Mouse (Mus musculus) heart, embryonic 16.5 days (tissue): ENCODE data around the gene Arid1b. TPM values are rescaled to one million over a fixed set of nuclear protein-coding genes. Genes with fewer than 3 reads are reported as not detected.

Experiments
- ATAC-seq: fragments of 200-750 bp; cut with Nextera tagmentation; replicated peaks from 2 replicates; pipeline ENCODE4 v1.8.0; 2017; ENCODE audit warnings: moderate number of reproducible peaks; ENCODE audit not compliant: insufficient read depth, low FRiP score; ENCODE audit errors: extremely low read depth
- H3K27ac ChIP-seq: fragments of 300-500 bp; sonication (generic); 2 replicates; pipeline ENCODE4 v1.5.1; 2014; ENCODE audit warnings: mild to moderate bottlenecking, low read length, control low read depth, moderate library complexity
- H3K27me3 ChIP-seq: fragments of 300-500 bp; sonication (generic); 2 replicates; pipeline ENCODE4 v1.6.1; 2014; ENCODE audit warnings: low read length, mixed read lengths; ENCODE audit not compliant: control insufficient read depth, insufficient read depth
- H3K36me3 ChIP-seq: fragments of 300-500 bp; sonication (generic); 2 replicates; pipeline ENCODE4 v1.6.1; 2014; ENCODE audit not compliant: control insufficient read depth, insufficient read depth
- H3K4me1 ChIP-seq: fragments of 300-500 bp; sonication (generic); 2 replicates; pipeline ENCODE4 v1.6.1; 2014; ENCODE audit warnings: low read length, mixed read lengths; ENCODE audit not compliant: control insufficient read depth, insufficient read depth
- H3K4me2 ChIP-seq: fragments of 300-500 bp; sonication (generic); 2 replicates; pipeline ENCODE4 v1.6.1; 2014; ENCODE audit warnings: low read depth, mild to moderate bottlenecking, control low read depth, low read length
- H3K4me3 ChIP-seq: fragments of 300-500 bp; sonication (generic); 2 replicates; pipeline ENCODE4 v1.5.1; 2014; ENCODE audit warnings: mild to moderate bottlenecking, control low read depth, low read length
- H3K9ac ChIP-seq: fragments of 300-500 bp; sonication (generic); 2 replicates; pipeline ENCODE4 v1.6.1; 2014; ENCODE audit warnings: low read length, control low read depth
- H3K9me3 ChIP-seq: fragments of 300-500 bp; sonication (generic); replicated peaks from 2 replicates; pipeline ENCODE4 v1.6.1; 2016; ENCODE audit warnings: low read length; ENCODE audit not compliant: control insufficient read depth
- WGBS: fragments of 180-500 bp; shearing (Covaris S2); extraction: QIAGEN DNeasy Blood & Tissue Kit; methylation state at CpG from one replicate; pipeline ENCODE4 v1.1.7; 2014; 5-methylcytosine and 5-hydroxymethylcytosine counted together
- polyA plus RNA-seq: library from polyadenylated mRNA; unstranded; fragments of >200 nt; fragmentation: Nextera tagmentation; extraction: Ambion mirVana; gene quantifications from 2 replicates; pipeline ENCODE4 v1.2.1, GENCODE M21; 2015

Gene Arid1b
- polyA plus RNA-seq, 1 experiment from 2014 or later, result 7.1 TPM

DNA sequence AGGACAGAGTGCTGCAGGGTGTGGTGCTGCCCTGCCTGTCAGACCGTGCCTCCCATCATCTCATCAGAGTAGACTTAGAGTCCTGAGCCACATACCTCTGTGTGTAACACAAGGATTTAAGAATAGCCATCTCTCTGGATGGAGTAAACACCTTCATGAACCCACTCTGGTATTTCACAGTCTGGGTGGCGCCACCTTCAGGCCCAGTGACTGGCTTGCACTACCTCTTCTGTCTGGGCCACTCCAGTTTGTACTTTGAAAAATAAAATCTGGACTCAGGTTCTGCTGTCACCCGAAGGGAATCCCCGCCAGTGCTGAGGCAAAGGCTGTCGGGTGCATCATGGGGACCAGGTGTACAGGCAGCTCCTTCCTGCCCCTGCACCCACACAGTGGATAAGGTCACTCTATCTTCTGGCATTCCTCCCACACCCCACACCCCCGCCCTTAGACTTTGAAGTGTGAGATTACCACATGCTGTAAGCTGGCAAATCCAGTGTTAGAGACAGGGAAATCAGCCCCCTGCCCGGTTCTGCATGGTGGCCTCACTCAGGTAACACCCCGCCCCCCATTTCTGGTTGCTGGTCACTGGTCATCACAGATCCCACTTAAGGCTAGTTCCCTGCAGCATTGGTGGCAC is 327.6 kb downstream of the Arid1b start:
- H3K4me1 ChIP-seq, result peaks cover 33% of the 10 kb centered on the region
- H3K4me3 ChIP-seq, result no peak overlapping the region
- H3K36me3 ChIP-seq, result peaks cover 25% of the 10 kb centered on the region
- no peaks in the 10 kb centered on the region for H3K9me3 ChIP-seq
- ATAC-seq, result peak; percentile 46; the same call in 1 of the 2 replicates
- H3K4me2 ChIP-seq, result no peak overlapping the region
- WGBS, result 45% methylated on average over 8 of the region's 8 CpGs
- H3K27ac ChIP-seq, result no peak overlapping the region
- no peak overlapping the region for H3K9ac ChIP-seq
- no peaks in the 10 kb centered on the region for H3K27me3 ChIP-seq

DNA sequence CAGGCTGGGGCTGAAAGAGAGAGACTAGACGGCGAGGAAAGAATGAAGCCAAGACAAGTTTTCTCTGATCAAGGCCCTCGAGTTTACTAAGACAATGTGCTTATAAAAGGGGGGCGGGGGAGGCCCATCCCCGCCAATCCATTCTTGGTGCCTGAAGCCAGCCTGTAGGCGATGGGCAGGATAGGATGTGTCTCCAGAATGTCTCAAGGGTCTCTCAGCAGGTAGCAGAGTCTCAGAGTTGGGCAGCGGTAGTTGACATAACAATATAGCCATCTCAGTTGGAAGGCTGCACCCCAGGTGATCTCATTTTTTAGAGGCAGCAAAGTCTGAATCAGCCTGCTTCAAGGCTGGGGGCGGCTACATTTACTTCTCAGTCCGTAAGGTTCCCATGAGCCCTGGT is 328.5 kb downstream of the Arid1b start:
- Histone ChIP-seq H3K9ac (no peak overlapping the region), H3K4me1 (peaks cover 38% of the 10 kb centered on the region), H3K27me3 (no peaks in the 10 kb centered on the region), H3K4me3 (no peak overlapping the region), H3K27ac (no peak overlapping the region), H3K4me2 (no peak overlapping the region), H3K9me3 (no peaks in the 10 kb centered on the region), H3K36me3 (peaks cover 30% of the 10 kb centered on the region)
- no peak for ATAC-seq
- WGBS, result 87% methylated on average over 9 of the region's 9 CpGs

DNA sequence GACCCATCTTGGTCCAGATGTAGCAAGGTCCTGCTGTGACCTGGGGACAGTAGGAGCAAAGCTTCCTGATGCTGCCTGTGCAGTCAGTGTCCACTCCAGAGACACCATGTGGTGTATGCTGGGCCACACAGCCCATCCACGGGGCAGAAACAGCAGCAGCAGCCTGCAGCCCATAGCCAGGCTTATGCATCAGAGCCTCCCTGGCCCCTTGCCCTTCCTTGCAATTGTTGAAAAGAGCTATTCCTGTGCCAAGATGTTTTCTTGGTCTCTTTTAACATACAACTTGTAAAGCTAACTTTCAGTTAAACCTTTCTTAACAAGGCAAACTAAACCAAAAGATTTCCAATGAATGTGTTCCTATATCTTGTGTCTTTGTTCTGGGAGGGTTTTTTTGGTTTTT is 329.6 kb downstream of the Arid1b start:
- Histone ChIP-seq H3K4me2 (no peak overlapping the region; the same call in 1 of the 2 replicates), H3K4me1 (peaks cover 41% of the 10 kb centered on the region), H3K36me3 (peaks cover 31% of the 10 kb centered on the region)

DNA sequence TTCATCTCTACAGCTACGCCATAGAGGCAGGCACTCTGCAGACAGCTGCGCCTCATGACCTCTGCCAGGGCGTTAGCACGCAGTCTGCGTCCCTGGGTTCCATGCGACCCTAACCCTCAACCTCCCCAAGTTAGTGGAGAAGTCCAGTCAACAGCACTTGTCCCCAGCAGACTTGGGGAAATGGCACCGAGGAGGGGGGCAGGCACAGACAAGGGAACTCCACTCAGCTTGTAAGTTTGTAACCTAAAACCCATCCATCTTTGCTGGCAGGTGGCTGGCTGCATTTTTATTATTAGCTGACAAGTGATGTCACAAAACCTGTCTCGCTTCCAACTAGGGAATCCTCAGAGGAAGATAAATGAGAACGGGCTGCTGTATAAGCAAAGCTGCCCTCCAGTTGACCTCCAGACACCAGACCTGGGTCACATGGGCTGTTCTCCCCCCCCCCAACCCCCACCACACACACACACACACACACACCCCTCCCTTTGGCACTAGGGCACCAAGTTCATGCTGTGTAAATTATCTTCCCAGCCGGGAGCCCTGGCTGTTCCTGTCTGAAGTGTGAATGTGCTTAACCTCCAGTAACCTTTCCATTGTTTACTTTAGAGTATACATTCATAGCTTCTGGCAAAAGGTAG is 330.2 kb downstream of the Arid1b start:
- H3K9ac ChIP-seq, result peak overlapping the region; percentile 26; the same call in 1 of the 2 replicates
- peak; percentile 84 for ATAC-seq
- WGBS, result 14% methylated on average over 10 of the region's 10 CpGs
- H3K4me1 ChIP-seq, result peaks cover 41% of the 10 kb centered on the region
- H3K9me3 ChIP-seq, result no peaks in the 10 kb centered on the region
- peak overlapping the region; percentile 90 for H3K27ac ChIP-seq
- no peak overlapping the region for H3K4me3 ChIP-seq
- no peak overlapping the region; the same call in 1 of the 2 replicates for H3K4me2 ChIP-seq
- no peaks in the 10 kb centered on the region for H3K27me3 ChIP-seq
- peaks cover 28% of the 10 kb centered on the region for H3K36me3 ChIP-seq

More for the DNA sequence above, 329.6 kb downstream of the Arid1b start:
- H3K9ac ChIP-seq, result peak overlapping the region; percentile 26; the same call in 1 of the 2 replicates
- no peaks in the 10 kb centered on the region for H3K9me3 ChIP-seq
- no peak overlapping the region for H3K4me3 ChIP-seq
- no peaks in the 10 kb centered on the region for H3K27me3 ChIP-seq
- ATAC-seq, result no peak
- 11% methylated on average over 1 of the region's 1 CpGs for WGBS
- peak overlapping the region; percentile 90 for H3K27ac ChIP-seq

DNA sequence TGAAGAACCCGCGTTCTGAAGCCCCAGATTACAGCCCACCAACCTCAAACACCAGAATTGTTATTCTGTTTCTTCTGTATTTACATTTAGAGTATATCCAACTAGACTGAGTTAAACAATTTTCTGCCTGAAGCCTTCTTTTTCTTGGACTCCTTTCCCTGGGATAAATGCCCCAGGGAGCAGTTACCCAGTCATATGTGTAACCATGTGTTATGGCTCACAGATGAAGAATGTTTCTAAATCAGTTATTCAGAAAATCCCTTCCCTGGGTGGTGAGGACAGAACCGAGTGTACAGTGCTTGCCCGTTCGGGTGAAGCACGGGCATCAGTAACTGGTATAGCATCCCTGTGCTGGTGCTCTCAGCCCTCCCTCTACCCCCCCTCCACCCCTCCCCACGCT is 332.6 kb downstream of the Arid1b start:
- Histone ChIP-seq H3K36me3 (peaks cover 23% of the 10 kb centered on the region; the same call in 1 of the 2 replicates), H3K4me1 (peaks cover 35% of the 10 kb centered on the region), H3K9ac (no peak overlapping the region), H3K4me3 (no peak overlapping the region), H3K4me2 (no peak overlapping the region), H3K27ac (no peak overlapping the region), H3K9me3 (no peaks in the 10 kb centered on the region), H3K27me3 (no peaks in the 10 kb centered on the region)
- WGBS, result 90% methylated on average over 7 of the region's 7 CpGs
- no peak for ATAC-seq

DNA sequence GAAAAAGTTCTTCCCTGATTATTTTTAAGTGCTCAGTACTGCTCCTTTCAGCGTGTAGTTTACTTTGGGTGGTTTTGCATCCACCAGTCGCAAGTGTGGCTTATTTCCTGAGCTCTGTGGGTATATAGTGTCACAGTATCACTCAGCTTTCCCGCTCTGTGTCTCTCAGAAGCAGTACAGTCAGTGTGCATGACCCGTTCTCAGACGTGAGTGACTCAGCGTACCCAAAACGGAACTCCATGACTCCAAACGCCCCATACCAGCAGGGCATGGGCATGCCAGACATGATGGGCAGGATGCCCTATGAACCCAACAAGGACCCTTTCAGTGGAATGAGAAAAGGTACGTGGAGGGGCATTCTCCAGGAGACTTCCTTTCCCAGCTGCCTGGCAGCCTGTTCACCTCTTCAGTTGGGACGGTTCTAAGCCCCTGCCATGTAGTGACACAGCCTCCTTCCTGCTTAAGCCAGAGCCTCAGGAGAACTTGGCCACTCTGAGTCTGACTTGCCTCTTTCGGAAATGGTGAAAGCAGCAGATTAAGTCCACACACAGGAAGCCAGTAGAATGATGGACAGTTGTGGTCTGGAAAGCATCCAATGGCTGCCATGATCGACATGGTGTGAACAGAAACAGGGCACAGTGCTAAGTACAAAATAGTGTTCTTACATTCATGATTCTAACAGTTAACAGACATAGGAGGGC is 333.5 kb downstream of the Arid1b start:
- Histone ChIP-seq H3K9ac (no peak overlapping the region), H3K27ac (no peak overlapping the region), H3K27me3 (no peaks in the 10 kb centered on the region), H3K4me3 (no peak overlapping the region), H3K36me3 (peaks cover 22% of the 10 kb centered on the region; the same call in 1 of the 2 replicates), H3K4me2 (no peak overlapping the region), H3K4me1 (peaks cover 32% of the 10 kb centered on the region), H3K9me3 (no peaks in the 10 kb centered on the region)
- no peak for ATAC-seq
- WGBS, result 68% methylated on average over 12 of the region's 12 CpGs

DNA sequence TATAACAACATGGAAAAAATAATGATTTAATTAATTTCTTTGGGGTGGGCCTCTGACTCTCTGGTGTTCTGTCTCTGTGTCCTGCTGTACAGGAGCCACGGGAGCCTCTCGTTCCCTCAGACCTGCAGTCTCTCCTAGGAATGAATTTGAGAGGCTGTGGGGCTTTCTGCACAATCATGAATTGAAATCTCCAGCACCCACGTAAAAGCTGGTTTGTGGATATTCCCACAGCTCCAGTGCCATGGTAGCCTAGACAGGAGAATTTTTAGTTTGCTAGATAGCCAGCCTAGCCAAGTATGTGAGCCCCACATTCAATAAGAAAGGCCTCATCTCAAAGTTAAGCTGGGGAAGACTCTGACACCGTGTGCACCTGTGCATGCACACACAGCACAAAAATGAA is 335.3 kb downstream of the Arid1b start:
- no peak for ATAC-seq

DNA sequence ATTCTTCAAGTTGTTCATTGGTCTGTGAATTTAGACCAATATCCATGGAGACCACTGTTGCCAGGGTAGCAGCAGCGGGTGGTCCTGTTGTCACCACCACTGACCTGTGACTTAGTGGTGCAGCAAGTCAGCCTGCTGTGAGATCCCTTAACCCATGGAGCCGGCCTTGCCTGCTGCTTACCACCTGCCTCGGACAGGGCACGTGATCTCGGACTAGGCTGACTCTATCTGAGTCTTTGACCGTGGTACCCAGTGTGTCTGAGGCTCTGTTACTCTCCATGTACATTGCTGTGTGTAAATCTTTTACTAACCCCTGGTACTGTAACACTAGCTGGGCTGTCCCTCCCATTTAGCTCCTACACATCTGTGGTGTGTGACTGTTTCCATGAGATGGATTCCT is 335.9 kb downstream of the Arid1b start:
- H3K36me3 ChIP-seq, result peaks cover 25% of the 10 kb centered on the region
- H3K9ac ChIP-seq, result no peak overlapping the region
- H3K27ac ChIP-seq, result no peak overlapping the region
- no peak for ATAC-seq
- H3K4me1 ChIP-seq, result peaks cover 9% of the 10 kb centered on the region
- no peak overlapping the region for H3K4me3 ChIP-seq
- no peaks in the 10 kb centered on the region for H3K9me3 ChIP-seq
- no peak overlapping the region for H3K4me2 ChIP-seq
- no peaks in the 10 kb centered on the region for H3K27me3 ChIP-seq
- 91% methylated on average over 6 of the region's 6 CpGs for WGBS

More for the DNA sequence above, 335.3 kb downstream of the Arid1b start:
- no peaks in the 10 kb centered on the region for H3K9me3 ChIP-seq
- peaks cover 15% of the 10 kb centered on the region for H3K4me1 ChIP-seq
- no peak overlapping the region for H3K27ac ChIP-seq
- H3K36me3 ChIP-seq, result peaks cover 25% of the 10 kb centered on the region
- H3K4me3 ChIP-seq, result no peak overlapping the region
- H3K4me2 ChIP-seq, result no peak overlapping the region
- WGBS, result 86% methylated on average over 4 of the region's 4 CpGs
- no peaks in the 10 kb centered on the region for H3K27me3 ChIP-seq
- no peak overlapping the region for H3K9ac ChIP-seq

DNA sequence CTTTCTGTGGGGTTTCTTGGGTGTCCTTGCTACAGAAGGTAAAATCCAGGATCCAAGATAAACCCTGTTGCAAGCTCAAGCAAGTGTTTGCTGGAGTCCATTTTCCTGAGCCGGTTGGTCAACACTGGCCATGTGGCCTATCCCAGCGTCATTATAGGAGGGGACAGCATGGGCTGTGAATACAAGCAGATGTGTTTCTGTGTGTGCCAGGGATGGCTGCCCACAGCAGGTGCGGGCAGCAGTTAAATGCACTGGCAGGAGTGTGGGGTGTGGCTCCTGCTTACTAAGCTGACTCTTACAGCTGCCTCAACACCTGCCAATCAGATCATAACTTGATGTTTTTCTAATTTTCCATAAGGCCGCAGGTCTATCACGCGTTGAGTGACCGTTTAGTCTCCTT is 336.5 kb downstream of the Arid1b start:
- Histone ChIP-seq H3K27me3 (no peaks in the 10 kb centered on the region), H3K9ac (no peak overlapping the region), H3K36me3 (peaks cover 29% of the 10 kb centered on the region), H3K4me3 (no peak overlapping the region), H3K4me2 (no peak overlapping the region), H3K9me3 (no peaks in the 10 kb centered on the region), H3K27ac (no peak overlapping the region), H3K4me1 (peaks cover 8% of the 10 kb centered on the region)
- 93% methylated on average over 7 of the region's 7 CpGs for WGBS
- ATAC-seq, result no peak
